Mouse (Mus musculus) lung, adult 2 months (tissue): Measurements from ENCODE around the gene Ltc4s. TPM values are rescaled to one million over a fixed set of nuclear protein-coding genes. Genes with fewer than 3 reads are reported as not detected.

Experiments
- DNase-seq: peaks from one replicate; pipeline ENCODE4 v3.0.0; 2022
- H3K4me1 ChIP-seq: fragments of 200-500 bp; 2 replicates; pipeline ENCODE4 v1.6.1; 2011; ENCODE audit warnings: low read length; ENCODE audit not compliant: control insufficient read depth, insufficient read depth
- H3K4me3 ChIP-seq: fragments of 200-500 bp; replicated peaks from 2 replicates; pipeline ENCODE3; 2011; ENCODE audit warnings: low read depth, mild to moderate bottlenecking, control low read depth, low read length; ENCODE audit errors: extremely low read depth
- CTCF ChIP-seq: fragments of 200-500 bp; IDR thresholded peaks from 2 replicates; pipeline ENCODE4 v1.5.1; 2011; ENCODE audit warnings: mild to moderate bottlenecking, low read length, control low read depth; ENCODE audit not compliant: insufficient read depth
- POLR2A ChIP-seq: fragments of 200-500 bp; IDR thresholded peaks from 2 replicates; pipeline ENCODE4 v1.6.1; 2011; ENCODE audit warnings: low read depth, mild to moderate bottlenecking, control low read depth, low read length, borderline replicate concordance; ENCODE audit errors: extremely low read depth
- WGBS: fragments of 180-500 bp; shearing (Covaris S2); methylation state at CpG from one replicate; pipeline ENCODE4 v1.1.7; 2018; 5-methylcytosine and 5-hydroxymethylcytosine counted together
- polyA plus RNA-seq: library from polyadenylated mRNA; depleted of rRNA; stranded (reverse); fragments of >200 nt; gene quantifications from 2 replicates; pipeline ENCODE4 v1.2.3, GENCODE M21; 2012

Ltc4s gene
- polyA plus RNA-seq, 1 experiment: 106 TPM

GRCm38 (mm10) chr11:50206037-50206436 lies 32.4 kb downstream of the Ltc4s start:
- DNase-seq: no peak
- H3K4me3 ChIP-seq: no peak overlapping the region
- WGBS: 51% methylated on average over 2 of the region's 2 CpGs
- TF ChIP-seq POLR2A (no peak), CTCF (no peak)
- H3K4me1 ChIP-seq: peaks cover 12% of the 10 kb centered on the region

DNA sequence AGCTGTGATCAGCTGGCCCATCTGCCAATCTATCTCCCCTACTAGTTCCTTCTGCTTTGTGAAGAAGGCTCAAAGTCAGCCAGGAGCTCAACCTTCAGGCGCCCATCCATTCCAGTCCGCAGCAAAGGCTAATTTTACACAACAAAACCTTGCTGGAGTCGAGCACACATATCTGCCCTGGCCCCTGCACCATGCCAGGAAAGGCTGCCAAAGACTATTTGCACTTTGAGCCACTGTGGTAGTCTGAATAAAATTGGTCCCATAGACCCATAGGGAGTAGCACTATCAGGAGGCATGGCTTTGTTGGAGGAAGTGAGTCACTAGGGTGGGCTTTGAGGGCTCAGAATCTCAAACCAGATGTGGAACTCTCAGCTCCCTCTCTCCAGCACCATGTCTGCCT lies 33.0 kb downstream of the Ltc4s start:
- WGBS: 63% methylated on average over 3 of the region's 3 CpGs
- Histone ChIP-seq H3K4me1 (peaks cover 10% of the 10 kb centered on the region), H3K4me3 (no peak overlapping the region)
- DNase-seq: no peak
- no peak for TF ChIP-seq POLR2A
- no peak for TF ChIP-seq CTCF

- no peak overlapping the region for H3K4me3 ChIP-seq
- 79% methylated on average over 9 of the region's 9 CpGs for WGBS
- no peak for DNase-seq
- TF ChIP-seq CTCF: no peak
- TF ChIP-seq POLR2A: no peak
- peaks cover 7% of the 10 kb centered on the region for H3K4me1 ChIP-seq
Measured at GRCm38 (mm10) chr11:50203302-50203827, 35.1 kb downstream of the Ltc4s start.

GRCm38 (mm10) chr11:50201590-50201989 lies 36.8 kb downstream of the Ltc4s start:
- WGBS: 91% methylated on average over 3 of the region's 3 CpGs
- 0 out of 2 replicates have a peak, but pooled peaks cover 2% of the 10 kb centered on the region for H3K4me1 ChIP-seq
- no peak overlapping the region for H3K4me3 ChIP-seq
- no peak for DNase-seq
- no peak for TF ChIP-seq POLR2A
- no peak for TF ChIP-seq CTCF

GRCm38 (mm10) chr11:50200613-50201012 lies 37.8 kb downstream of the Ltc4s start:
- no peak for DNase-seq
- Histone ChIP-seq H3K4me1 (0 out of 2 replicates have a peak, but pooled peaks cover 2% of the 10 kb centered on the region), H3K4me3 (no peak overlapping the region)
- TF ChIP-seq CTCF (no peak), POLR2A (no peak)
- WGBS: 48% methylated on average over 8 of the region's 8 CpGs

- DNase-seq: no peak
- Histone ChIP-seq H3K4me1 (no peaks in the 10 kb centered on the region), H3K4me3 (no peak overlapping the region)
- WGBS: 87% methylated on average over 2 of the region's 2 CpGs
- TF ChIP-seq CTCF (no peak), POLR2A (no peak)
Measured at GRCm38 (mm10) chr11:50198916-50199315, 39.5 kb downstream of the Ltc4s start.

GRCm38 (mm10) chr11:50198219-50198846 lies 40.1 kb downstream of the Ltc4s start:
- WGBS: 85% methylated on average over 4 of the region's 5 CpGs
- Histone ChIP-seq H3K4me1 (no peaks in the 10 kb centered on the region), H3K4me3 (no peak overlapping the region)
- no peak for DNase-seq
- TF ChIP-seq CTCF: no peak

GRCm38 (mm10) chr11:50197500-50197899 lies 40.9 kb downstream of the Ltc4s start:
- DNase-seq: no peak
- no peak for TF ChIP-seq CTCF
- TF ChIP-seq POLR2A: no peak
- WGBS: 65% methylated on average over 4 of the region's 4 CpGs

GRCm38 (mm10) chr11:50194793-50195192 lies 43.6 kb downstream of the Ltc4s start:
- no peak for TF ChIP-seq POLR2A
- TF ChIP-seq CTCF: no peak
- no peak overlapping the region for H3K4me3 ChIP-seq
- 68% methylated on average over 4 of the region's 4 CpGs for WGBS
- H3K4me1 ChIP-seq: no peaks in the 10 kb centered on the region
- DNase-seq: no peak

More at GRCm38 (mm10) chr11:50197500-50197899, 40.9 kb downstream of the Ltc4s start:
- Histone ChIP-seq H3K4me1 (no peaks in the 10 kb centered on the region), H3K4me3 (no peak overlapping the region)

DNA sequence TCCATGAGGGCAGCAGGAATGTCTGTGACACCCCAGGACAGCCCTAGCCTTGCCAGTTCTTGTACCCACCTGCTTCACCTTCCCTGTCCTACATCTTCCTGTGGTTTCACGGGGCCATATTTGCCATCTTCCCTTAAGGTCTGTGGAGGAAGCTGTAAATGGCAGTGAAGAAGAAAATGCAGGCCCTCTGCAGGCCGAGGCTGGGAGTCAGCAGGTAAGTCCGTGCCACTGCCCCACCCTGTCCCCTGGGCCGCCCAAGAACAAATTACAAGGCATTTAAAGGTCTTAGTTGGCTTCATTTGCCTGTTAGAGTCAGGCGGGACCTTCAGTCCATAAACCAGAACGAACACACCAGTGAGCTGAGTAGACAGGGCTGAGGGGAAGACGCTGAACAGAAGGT lies 44.3 kb downstream of the Ltc4s start:
- H3K4me1 ChIP-seq: no peaks in the 10 kb centered on the region
- no peak for DNase-seq
- TF ChIP-seq POLR2A (no peak), CTCF (no peak)
- 80% methylated on average over 7 of the region's 7 CpGs for WGBS
- H3K4me3 ChIP-seq: no peak overlapping the region
